Mouse (Mus musculus): ENCODE results near the gene Olfr1411.

- TF ChIP-seq MAFK (IDR thresholded peaks at IDR 0.05; ENCODE audit: insufficient read depth, low read depth, low read length) (no peak), ZC3H11A (IDR thresholded peaks at IDR 0.05; ENCODE audit: borderline replicate concordance, low read depth, low read length) (no peak), CHD2 (IDR thresholded peaks at IDR 0.05; ENCODE audit: low read depth, low read length) (no peak)
Observed at GRCm38 (mm10) chr1:92643691-92644090, 49.5 kb downstream of the Olfr1411 start.

Measured in ES-E14 (cell line).